In the genomic region with DNA sequence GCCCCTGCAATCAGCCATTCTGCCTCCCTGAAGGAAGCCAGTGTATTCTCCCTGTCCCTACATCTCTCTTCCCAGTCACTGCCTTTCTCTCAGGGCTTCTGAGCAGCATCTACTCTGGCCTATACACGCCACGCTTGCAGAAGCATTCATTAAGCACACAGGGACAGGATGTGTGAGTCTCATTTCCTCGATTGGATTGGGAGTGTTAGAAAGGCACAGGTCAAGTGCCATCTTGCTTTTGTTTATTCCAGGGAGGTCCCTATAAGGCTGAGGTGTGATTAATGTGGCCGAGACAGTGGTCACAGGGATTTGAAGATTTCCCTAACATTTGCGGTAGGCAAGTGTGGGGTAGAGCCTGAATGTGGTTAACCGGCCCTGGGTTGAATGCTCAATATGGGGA, we compare ENCODE assay signal across 12 mouse cellular contexts. TPM values are rescaled to one million over a fixed set of nuclear protein-coding genes. Genes with fewer than 3 reads are reported as not detected.
A peak's percentile ranks its signal among the peaks of the same experiment; 100 is the strongest.
DNase-seq lines count a peak whose midpoint lies in the region; ATAC-seq and TF ChIP-seq lines count a peak whose summit lies in the region.
"Had no signal": no experiment of that assay in that cellular context is flagged by ENCODE, and none has a peak within 500 bp of the region (broad histone marks: within the 10 kb centered on the region; RNA-seq: fewer than 3 reads in every experiment).

No protein-coding gene starts in this region.

- H3K4me1 ChIP-seq in liver, embryonic 11.5 days (replicated peaks; ENCODE audit: control insufficient read depth, insufficient read depth, low read length) = peaks cover 62% of the 10 kb centered on the region
- H3K4me1 ChIP-seq in heart, embryonic 15.5 days (replicated peaks) = peaks cover 80% of the 10 kb centered on the region
- H3K4me1 ChIP-seq in liver, postnatal 0 days (ENCODE audit: insufficient read depth) = peaks cover 59% of the 10 kb centered on the region
- H3K4me1 ChIP-seq in forebrain, embryonic 14.5 days (ENCODE audit: control insufficient read depth, insufficient read depth, low read length) = peaks cover 3% of the 10 kb centered on the region; the same call in 1 of the 2 replicates

- no peak overlapping the region for H3K9ac ChIP-seq in liver, embryonic 11.5 days (ENCODE audit: low read depth, low read length)
- no peak overlapping the region for H3K9ac ChIP-seq in heart, embryonic 15.5 days
- H3K9ac ChIP-seq in liver, postnatal 0 days (replicated peaks) = peak overlapping the region; percentile 6; the same call in 1 of the 2 replicates
- no peak overlapping the region for H3K9ac ChIP-seq in forebrain, embryonic 14.5 days (ENCODE audit: low read length)
- H3K9ac ChIP-seq: embryonic facial prominence, embryonic 15.5 days; forebrain, postnatal 0 days had no signal

- peaks cover 19% of the 10 kb centered on the region for H3K27me3 ChIP-seq in liver, embryonic 11.5 days (replicated peaks; ENCODE audit: control insufficient read depth, insufficient read depth, low read length)
- no peaks in the 10 kb centered on the region for H3K27me3 ChIP-seq in heart, embryonic 15.5 days
- peaks cover 4% of the 10 kb centered on the region; the same call in 1 of the 2 replicates for H3K27me3 ChIP-seq in liver, postnatal 0 days (ENCODE audit: insufficient read depth, low read length)
- H3K27me3 ChIP-seq in forebrain, embryonic 14.5 days (replicated peaks; ENCODE audit: control insufficient read depth, insufficient read depth, low read length) = peaks cover 3% of the 10 kb centered on the region; the same call in 1 of the 2 replicates
- H3K27me3 ChIP-seq: embryonic facial prominence, embryonic 15.5 days had no signal

- no peaks in the 10 kb centered on the region for H3K9me3 ChIP-seq in liver, embryonic 11.5 days (ENCODE audit: control insufficient read depth, low read length)
- H3K9me3 ChIP-seq in heart, embryonic 15.5 days (replicated peaks) = no peaks in the 10 kb centered on the region
- no peaks in the 10 kb centered on the region for H3K9me3 ChIP-seq in liver, postnatal 0 days (ENCODE audit: low read length)
- no peaks in the 10 kb centered on the region for H3K9me3 ChIP-seq in forebrain, embryonic 14.5 days (replicated peaks; ENCODE audit: control insufficient read depth, low read length)
- H3K9me3 ChIP-seq: embryonic facial prominence, embryonic 15.5 days had no signal

- no peak for TF ChIP-seq CTCF in gastrocnemius, adult 2 months (IDR thresholded peaks at IDR 0.05)
- TF ChIP-seq CTCF in liver, postnatal 0 days (IDR thresholded peaks at IDR 0.05; ENCODE audit: low read depth) = no peak

- H3K4me2 ChIP-seq in liver, embryonic 11.5 days = peak overlapping the region; percentile 97; the same call in 1 of the 2 replicates
- H3K4me2 ChIP-seq in heart, embryonic 15.5 days = peak overlapping the region; percentile 68
- peak overlapping the region; percentile 79 for H3K4me2 ChIP-seq in liver, postnatal 0 days (ENCODE audit: low read depth, low read length)
- no peak overlapping the region for H3K4me2 ChIP-seq in forebrain, embryonic 14.5 days (ENCODE audit: low read length)
- H3K4me2 ChIP-seq: embryonic facial prominence, embryonic 15.5 days had no signal

- H3K36me3 ChIP-seq in liver, embryonic 11.5 days (ENCODE audit: control insufficient read depth, insufficient read depth, low read length) = no peaks in the 10 kb centered on the region
- no peaks in the 10 kb centered on the region for H3K36me3 ChIP-seq in heart, embryonic 15.5 days
- H3K36me3 ChIP-seq in liver, postnatal 0 days (replicated peaks; ENCODE audit: insufficient read depth, low read length) = no peaks in the 10 kb centered on the region
- no peaks in the 10 kb centered on the region for H3K36me3 ChIP-seq in forebrain, embryonic 14.5 days (ENCODE audit: control insufficient read depth, insufficient read depth, low read length)
- H3K36me3 ChIP-seq: embryonic facial prominence, embryonic 15.5 days had no signal

- 57% methylated on average over 6 of the region's 6 CpGs for WGBS in liver, embryonic 11.5 days
- 45% methylated on average over 6 of the region's 6 CpGs for WGBS in heart, embryonic 15.5 days
- 43% methylated on average over 6 of the region's 6 CpGs for WGBS in liver, postnatal 0 days (ENCODE audit: insufficient replicate concordance)
- 80% methylated on average over 6 of the region's 6 CpGs for WGBS in forebrain, embryonic 14.5 days

- peak overlapping the region; percentile 99 for H3K27ac ChIP-seq in gastrocnemius, adult 2 months
- no peak overlapping the region for H3K27ac ChIP-seq in liver, embryonic 11.5 days (ENCODE audit: low read depth, low read length)
- peak overlapping the region; percentile 95 for H3K27ac ChIP-seq in heart, embryonic 15.5 days
- H3K27ac ChIP-seq in liver, postnatal 0 days (ENCODE audit: low read depth) = peak overlapping the region; percentile 91; the same call in 1 of the 2 replicates
- H3K27ac ChIP-seq in forebrain, embryonic 14.5 days (ENCODE audit: low read depth, low read length) = no peak overlapping the region
- H3K27ac ChIP-seq: embryonic facial prominence, embryonic 15.5 days had no signal

- DNase-seq in gastrocnemius, adult 2 months = no peak
- no peak for DNase-seq in gastrocnemius, postnatal 36 days
- no peak for DNase-seq in liver, embryonic 11.5 days (ENCODE audit: low spot score)
- no peak for DNase-seq in liver
- DNase-seq in liver, postnatal 0 days = no peak
- no peak for DNase-seq in Muller cell, postnatal 12 days (ENCODE audit: inconsistent ontology term)
- DNase-seq in forebrain, embryonic 14.5 days (ENCODE audit: low spot score) = no peak
- DNase-seq: forebrain, postnatal 0 days; kidney, postnatal 36 days had no signal

- no peak for ATAC-seq in liver, embryonic 11.5 days (replicated peaks; ENCODE audit: low FRiP score)
- ATAC-seq in heart, embryonic 15.5 days (replicated peaks; ENCODE audit: insufficient number of reproducible peaks, insufficient read depth, low FRiP score, low read depth) = no peak
- ATAC-seq in liver, postnatal 0 days = no peak
- no peak for ATAC-seq in forebrain, embryonic 14.5 days
- ATAC-seq: forebrain, postnatal 0 days had no signal

- peak overlapping the region; percentile 89 for H3K4me3 ChIP-seq in gastrocnemius, adult 2 months
- no peak overlapping the region for H3K4me3 ChIP-seq in liver, embryonic 11.5 days (ENCODE audit: low read depth, low read length)
- peak overlapping the region; percentile 93 for H3K4me3 ChIP-seq in heart, embryonic 15.5 days
- peak overlapping the region; percentile 77 for H3K4me3 ChIP-seq in liver, postnatal 0 days (ENCODE audit: low read depth, low read length)
- no peak overlapping the region for H3K4me3 ChIP-seq in forebrain, embryonic 14.5 days (ENCODE audit: low read depth, low read length)
- H3K4me3 ChIP-seq: embryonic facial prominence, embryonic 15.5 days; myocyte had no signal

- intact Hi-C loops in gastrocnemius, adult 2 months (cut with DNase I) = loop anchor here (5.0 kb wide), 1 partner anchor 38 kb away; no protein-coding TSS in a partner anchor
- intact Hi-C loops in gastrocnemius, postnatal 36 days (cut with DNase I) = loop anchor here (5.0 kb wide), 1 partner anchor 38 kb away; no protein-coding TSS in a partner anchor

- no peak for TF ChIP-seq EP300 in liver, postnatal 0 days (IDR thresholded peaks at IDR 0.05; ENCODE audit: low read depth)

RNA-seq across cellular contexts. Expression of a gene that starts 4.2 kb away (rescaled TPM):
- total RNA-seq in gastrocnemius, adult 2 months (2021) = 10 to 100 TPM; 93.3 to 95.0 TPM
- 10 to 100 TPM; 96.2 to 99.4 TPM for total RNA-seq in gastrocnemius, postnatal 36 days (2021)
- polyA plus RNA-seq in liver, embryonic 11.5 days (2014; fragmentation: Nextera tagmentation; extraction: Ambion mirVana) = 13.3 and 17.8 TPM in 2 replicates
- polyA plus RNA-seq in heart, embryonic 15.5 days (2015; fragmentation: Nextera tagmentation; extraction: Ambion mirVana) = 90.4 and 98.4 TPM in 2 replicates
- polyA plus RNA-seq in liver, postnatal 0 days (2015; fragmentation: Nextera tagmentation; extraction: Ambion mirVana) = 14.6 and 15.0 TPM in 2 replicates
- polyA plus RNA-seq in forebrain, embryonic 14.5 days (2014; fragmentation: Nextera tagmentation; extraction: Ambion mirVana) = 3.3 and 4.4 TPM in 2 replicates

RNA-seq across cellular contexts. Expression of a gene that starts 58.2 kb away (rescaled TPM):
- 10 to 100 TPM; 46.2 to 67.4 TPM for total RNA-seq in gastrocnemius, adult 2 months (2021)
- 10 to 100 TPM; 47.7 to 55.7 TPM for total RNA-seq in gastrocnemius, postnatal 36 days (2021)
- 237 and 244 TPM in 2 replicates for polyA plus RNA-seq in liver, embryonic 11.5 days (2014; fragmentation: Nextera tagmentation; extraction: Ambion mirVana)
- 69.9 and 75.6 TPM in 2 replicates for polyA plus RNA-seq in heart, embryonic 15.5 days (2015; fragmentation: Nextera tagmentation; extraction: Ambion mirVana)
- 289 and 305 TPM in 2 replicates for polyA plus RNA-seq in liver, postnatal 0 days (2015; fragmentation: Nextera tagmentation; extraction: Ambion mirVana)
- 26.0 and 28.8 TPM in 2 replicates for polyA plus RNA-seq in forebrain, embryonic 14.5 days (2014; fragmentation: Nextera tagmentation; extraction: Ambion mirVana)

Comparison
In these comparisons a context has a peak if more than half of its experiments do, and no peak if none do; other contexts are left out.
1. H3K27ac ChIP-seq: peak in gastrocnemius, adult 2 months (single experiment), heart, embryonic 15.5 days (single experiment) and liver, postnatal 0 days (single experiment); none in liver, embryonic 11.5 days (single experiment) and forebrain, embryonic 14.5 days (single experiment).
2. H3K4me3 ChIP-seq: peak in gastrocnemius, adult 2 months (single experiment), heart, embryonic 15.5 days (single experiment) and liver, postnatal 0 days (single experiment); none in liver, embryonic 11.5 days (single experiment) and forebrain, embryonic 14.5 days (single experiment).